Mouse (Mus musculus): ENCODE results near the gene Prdm13. TPM values are rescaled to one million over a fixed set of nuclear protein-coding genes. Genes with fewer than 3 reads are reported as not detected.

Gene Prdm13
- polyA plus RNA-seq, 1 experiment from 2014 or later = not detected

DNA sequence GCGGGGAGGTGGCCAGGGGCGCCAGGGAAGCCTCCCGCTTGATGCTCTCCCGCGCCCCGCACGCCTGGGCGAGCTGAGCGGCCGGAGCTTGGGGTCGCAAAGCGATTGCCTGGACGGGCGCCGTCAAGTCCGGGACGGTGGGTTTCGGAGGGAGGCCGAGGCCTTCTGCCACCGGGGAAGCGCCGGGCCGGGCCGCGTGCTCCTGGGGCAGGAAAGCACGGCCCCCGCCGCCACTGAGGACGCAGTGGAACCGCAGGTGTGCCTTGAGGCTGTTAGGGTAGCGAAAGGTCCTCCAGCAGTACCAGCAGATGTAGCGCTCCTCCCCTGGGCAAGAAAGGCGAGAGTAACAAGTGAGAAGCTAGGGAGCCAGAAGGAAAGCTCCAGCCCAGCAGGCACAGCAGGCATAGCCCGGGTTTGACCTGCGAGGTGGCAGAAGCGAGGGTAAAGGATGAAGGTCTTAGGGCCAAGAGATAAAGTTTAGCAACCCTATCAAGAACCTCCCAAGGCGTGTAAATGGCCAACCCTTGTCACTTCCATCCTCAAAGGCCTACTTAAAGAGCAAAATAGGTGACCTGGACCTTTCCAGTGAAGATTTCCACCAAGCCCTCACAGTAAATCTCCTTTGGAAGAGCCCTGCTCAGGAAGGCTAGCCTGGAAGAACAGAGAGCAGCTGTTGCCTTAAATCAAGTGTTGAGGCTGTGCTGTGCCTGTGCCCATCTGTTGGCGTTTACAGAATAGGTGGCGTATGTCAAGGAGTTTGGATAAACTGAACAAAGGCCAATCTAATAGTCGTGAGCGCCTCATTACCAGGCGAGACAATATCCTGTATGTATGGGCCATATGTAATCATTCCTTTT is 5.9 kb downstream of the Prdm13 start:
- peaks cover 100% of the 10 kb centered on the region for H3K27me3 ChIP-seq (replicated peaks; ENCODE audit: control insufficient read depth, insufficient read depth, low read length)
- H3K4me3 ChIP-seq (ENCODE audit: low read depth, low read length) = peak overlapping the region; percentile 36; the same call in 1 of the 2 replicates
- H3K4me1 ChIP-seq (replicated peaks; ENCODE audit: control insufficient read depth, insufficient read depth, low read length) = peaks cover 6% of the 10 kb centered on the region; the same call in 1 of the 2 replicates
- H3K4me2 ChIP-seq (ENCODE audit: low read length) = peak overlapping the region; percentile 54
- no peak overlapping the region for H3K9ac ChIP-seq (ENCODE audit: low read length)
- H3K9me3 ChIP-seq (ENCODE audit: control insufficient read depth, low read length) = no peaks in the 10 kb centered on the region
- DNase-seq (ENCODE audit: low spot score) = peak; percentile 66
- no peak for ATAC-seq (replicated peaks; ENCODE audit: low FRiP score, low TSS enrichment, low read depth)
- no peaks in the 10 kb centered on the region for H3K36me3 ChIP-seq (ENCODE audit: control insufficient read depth, insufficient read depth, low read length)
- WGBS = 2% methylated on average over 42 of the region's 42 CpGs
- no peak overlapping the region for H3K27ac ChIP-seq (ENCODE audit: low read depth)

- peaks cover 6% of the 10 kb centered on the region; the same call in 1 of the 2 replicates for H3K4me1 ChIP-seq (replicated peaks; ENCODE audit: control insufficient read depth, insufficient read depth, low read length)
- ATAC-seq (replicated peaks; ENCODE audit: low FRiP score, low TSS enrichment, low read depth) = peak; percentile 86
- peaks cover 100% of the 10 kb centered on the region for H3K27me3 ChIP-seq (replicated peaks; ENCODE audit: control insufficient read depth, insufficient read depth, low read length)
- H3K27ac ChIP-seq (ENCODE audit: low read depth) = no peak overlapping the region
- no peaks in the 10 kb centered on the region for H3K36me3 ChIP-seq (ENCODE audit: control insufficient read depth, insufficient read depth, low read length)
- peak overlapping the region; percentile 54 for H3K4me2 ChIP-seq (ENCODE audit: low read length)
- H3K4me3 ChIP-seq (ENCODE audit: low read depth, low read length) = peak overlapping the region; percentile 36
- 0 out of 2 replicates have a peak overlapping the region, but pooled peaks have one; percentile 20 for H3K9ac ChIP-seq (ENCODE audit: low read length)
- 1% methylated on average over 38 of the region's 79 CpGs for WGBS
- H3K9me3 ChIP-seq (ENCODE audit: control insufficient read depth, low read length) = no peaks in the 10 kb centered on the region
- peak; percentile 71 for DNase-seq (ENCODE audit: low spot score)
Measured at GRCm38 (mm10) chr4:21678975-21679623, 6.7 kb downstream of the Prdm13 start.

DNA sequence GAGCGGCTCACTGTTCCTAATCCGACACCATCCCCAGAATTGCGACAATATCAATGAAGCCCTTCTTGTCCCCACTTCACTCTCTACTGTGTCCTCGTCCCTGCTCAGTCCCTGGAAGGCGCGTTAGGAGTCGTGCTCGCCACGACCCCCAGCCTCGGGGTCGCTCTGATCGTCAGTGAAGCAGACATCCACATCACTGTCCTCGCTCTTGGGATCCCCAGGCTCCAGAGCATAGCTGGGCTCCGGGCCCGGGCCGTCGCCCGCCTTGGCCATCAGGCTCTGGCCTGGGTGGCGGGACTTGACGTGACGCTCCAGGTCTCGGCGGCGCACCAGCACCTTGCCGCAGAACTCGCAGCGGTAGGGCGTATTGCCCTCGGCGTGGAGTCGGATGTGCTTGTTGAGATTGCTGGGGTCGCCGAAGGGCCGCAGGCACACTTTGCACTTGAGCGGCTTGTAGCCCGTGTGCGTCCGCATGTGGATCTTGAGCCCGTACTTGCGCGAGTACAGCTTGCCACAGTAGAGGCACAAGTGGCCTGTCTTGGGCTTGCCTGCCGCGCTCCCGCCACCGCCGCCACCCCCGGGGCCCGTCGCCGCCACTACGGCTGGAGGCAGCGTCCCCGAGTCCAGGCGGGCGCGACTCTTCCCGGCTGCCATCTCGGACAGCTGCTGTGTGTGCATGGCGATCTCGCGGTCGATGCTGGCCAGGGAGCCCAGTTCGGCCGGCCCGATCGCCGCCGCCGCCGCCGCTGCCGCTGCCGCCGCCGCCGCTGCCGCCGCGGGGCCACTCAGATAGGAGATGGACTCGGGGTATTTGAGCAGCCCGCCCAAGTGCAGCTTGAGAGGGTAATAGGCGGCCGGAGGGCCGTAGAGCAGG is 7.4 kb downstream of the Prdm13 start:
- peaks cover 99% of the 10 kb centered on the region for H3K27me3 ChIP-seq (replicated peaks; ENCODE audit: control insufficient read depth, insufficient read depth, low read length)
- WGBS = under 1% methylated on average over 80 of the region's 84 CpGs
- DNase-seq (ENCODE audit: low spot score) (peak; percentile 71), ATAC-seq (replicated peaks; ENCODE audit: low FRiP score, low TSS enrichment, low read depth) (0 out of 2 replicates have a peak, but pooled peaks have one; percentile 10)
- peaks cover 6% of the 10 kb centered on the region; the same call in 1 of the 2 replicates for H3K4me1 ChIP-seq (replicated peaks; ENCODE audit: control insufficient read depth, insufficient read depth, low read length)
- peak overlapping the region; percentile 54 for H3K4me2 ChIP-seq (ENCODE audit: low read length)
- no peaks in the 10 kb centered on the region for H3K36me3 ChIP-seq (ENCODE audit: control insufficient read depth, insufficient read depth, low read length)
- no peak overlapping the region for H3K27ac ChIP-seq (ENCODE audit: low read depth)
- H3K4me3 ChIP-seq (ENCODE audit: low read depth, low read length) = peak overlapping the region; percentile 36
- no peaks in the 10 kb centered on the region for H3K9me3 ChIP-seq (ENCODE audit: control insufficient read depth, low read length)
- H3K9ac ChIP-seq (ENCODE audit: low read length) = 0 out of 2 replicates have a peak overlapping the region, but pooled peaks have one; percentile 20

GRCm38 (mm10) chr4:21674691-21675090 is 11.1 kb downstream of the Prdm13 start:
- Histone ChIP-seq H3K9ac (ENCODE audit: low read length) (no peak overlapping the region), H3K27ac (ENCODE audit: low read depth) (no peak overlapping the region), H3K9me3 (ENCODE audit: control insufficient read depth, low read length) (no peaks in the 10 kb centered on the region), H3K4me1 (replicated peaks; ENCODE audit: control insufficient read depth, insufficient read depth, low read length) (peaks cover 6% of the 10 kb centered on the region; the same call in 1 of the 2 replicates), H3K36me3 (ENCODE audit: control insufficient read depth, insufficient read depth, low read length) (no peaks in the 10 kb centered on the region), H3K4me3 (ENCODE audit: low read depth, low read length) (no peak overlapping the region), H3K27me3 (replicated peaks; ENCODE audit: control insufficient read depth, insufficient read depth, low read length) (peaks cover 93% of the 10 kb centered on the region), H3K4me2 (ENCODE audit: low read length) (no peak overlapping the region)
- DNase-seq (ENCODE audit: low spot score) (no peak), ATAC-seq (replicated peaks; ENCODE audit: low FRiP score, low TSS enrichment, low read depth) (no peak)
- WGBS = 9% methylated on average over 8 of the region's 8 CpGs

GRCm38 (mm10) chr4:21674042-21674441 is 11.7 kb downstream of the Prdm13 start:
- 2% methylated on average over 17 of the region's 17 CpGs for WGBS
- DNase-seq (ENCODE audit: low spot score) (peak; percentile 53), ATAC-seq (replicated peaks; ENCODE audit: low FRiP score, low TSS enrichment, low read depth) (no peak)
- Histone ChIP-seq H3K27me3 (replicated peaks; ENCODE audit: control insufficient read depth, insufficient read depth, low read length) (peaks cover 90% of the 10 kb centered on the region), H3K9ac (ENCODE audit: low read length) (no peak overlapping the region), H3K4me1 (replicated peaks; ENCODE audit: control insufficient read depth, insufficient read depth, low read length) (peaks cover 6% of the 10 kb centered on the region; the same call in 1 of the 2 replicates), H3K4me3 (ENCODE audit: low read depth, low read length) (no peak overlapping the region), H3K36me3 (ENCODE audit: control insufficient read depth, insufficient read depth, low read length) (no peaks in the 10 kb centered on the region), H3K4me2 (ENCODE audit: low read length) (no peak overlapping the region), H3K9me3 (ENCODE audit: control insufficient read depth, low read length) (no peaks in the 10 kb centered on the region), H3K27ac (ENCODE audit: low read depth) (no peak overlapping the region)

DNA sequence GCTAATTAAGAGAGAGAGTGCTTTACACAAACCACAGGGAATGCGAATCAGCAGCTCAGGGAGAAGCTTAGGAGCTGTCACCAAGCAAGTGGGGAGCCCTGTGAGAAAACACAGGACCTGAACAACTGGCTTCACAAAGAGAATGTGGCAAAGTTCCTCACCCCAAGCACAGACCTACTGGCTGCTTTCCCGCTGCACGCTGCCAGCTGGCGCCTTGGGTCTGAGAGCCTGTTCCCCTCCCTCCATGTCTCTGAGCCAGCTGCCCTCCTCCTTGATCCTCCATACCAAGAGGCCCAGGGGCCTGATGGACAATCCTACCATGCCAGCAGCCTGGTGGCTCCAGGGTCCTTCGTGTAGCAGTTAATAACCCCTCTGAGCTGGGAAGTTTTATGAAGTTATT is 19.8 kb downstream of the Prdm13 start:
- Histone ChIP-seq H3K9me3 (ENCODE audit: control insufficient read depth, low read length) (no peaks in the 10 kb centered on the region), H3K36me3 (ENCODE audit: control insufficient read depth, insufficient read depth, low read length) (no peaks in the 10 kb centered on the region), H3K27me3 (replicated peaks; ENCODE audit: control insufficient read depth, insufficient read depth, low read length) (peaks cover 11% of the 10 kb centered on the region; the same call in 1 of the 2 replicates), H3K4me3 (ENCODE audit: low read depth, low read length) (no peak overlapping the region), H3K27ac (ENCODE audit: low read depth) (no peak overlapping the region), H3K9ac (ENCODE audit: low read length) (no peak overlapping the region), H3K4me1 (replicated peaks; ENCODE audit: control insufficient read depth, insufficient read depth, low read length) (no peaks in the 10 kb centered on the region), H3K4me2 (ENCODE audit: low read length) (no peak overlapping the region)
- 12% methylated on average over 5 of the region's 5 CpGs for WGBS
- ATAC-seq (replicated peaks; ENCODE audit: low FRiP score, low TSS enrichment, low read depth) (no peak), DNase-seq (ENCODE audit: low spot score) (no peak)

GRCm38 (mm10) chr4:21658184-21658583 is 27.6 kb downstream of the Prdm13 start:
- no peak overlapping the region for H3K4me3 ChIP-seq (ENCODE audit: low read depth, low read length)
- H3K9me3 ChIP-seq (ENCODE audit: control insufficient read depth, low read length) = no peaks in the 10 kb centered on the region
- no peak overlapping the region for H3K9ac ChIP-seq (ENCODE audit: low read length)
- H3K4me2 ChIP-seq (ENCODE audit: low read length) = no peak overlapping the region
- no peak overlapping the region for H3K27ac ChIP-seq (ENCODE audit: low read depth)
- 30% methylated on average over 3 of the region's 3 CpGs for WGBS
- H3K36me3 ChIP-seq (ENCODE audit: control insufficient read depth, insufficient read depth, low read length) = no peaks in the 10 kb centered on the region
- H3K4me1 ChIP-seq (replicated peaks; ENCODE audit: control insufficient read depth, insufficient read depth, low read length) = no peaks in the 10 kb centered on the region
- DNase-seq (ENCODE audit: low spot score) = no peak
- no peaks in the 10 kb centered on the region for H3K27me3 ChIP-seq (replicated peaks; ENCODE audit: control insufficient read depth, insufficient read depth, low read length)
- no peak for ATAC-seq (replicated peaks; ENCODE audit: low FRiP score, low TSS enrichment, low read depth)

- WGBS = 83% methylated on average over 2 of the region's 2 CpGs
- Histone ChIP-seq H3K27me3 (replicated peaks; ENCODE audit: control insufficient read depth, insufficient read depth, low read length) (no peaks in the 10 kb centered on the region), H3K4me1 (replicated peaks; ENCODE audit: control insufficient read depth, insufficient read depth, low read length) (no peaks in the 10 kb centered on the region), H3K9me3 (ENCODE audit: control insufficient read depth, low read length) (no peaks in the 10 kb centered on the region), H3K4me2 (ENCODE audit: low read length) (no peak overlapping the region), H3K4me3 (ENCODE audit: low read depth, low read length) (no peak overlapping the region), H3K9ac (ENCODE audit: low read length) (no peak overlapping the region), H3K36me3 (ENCODE audit: control insufficient read depth, insufficient read depth, low read length) (no peaks in the 10 kb centered on the region), H3K27ac (ENCODE audit: low read depth) (no peak overlapping the region)
- no peak for ATAC-seq (replicated peaks; ENCODE audit: low FRiP score, low TSS enrichment, low read depth)
- DNase-seq (ENCODE audit: low spot score) = no peak
Measured at GRCm38 (mm10) chr4:21629275-21629583, 56.5 kb downstream of the Prdm13 start.
